Mouse (Mus musculus): ENCODE measurements around the gene Rptor. TPM values are rescaled to one million over a fixed set of nuclear protein-coding genes. Genes with fewer than 3 reads are reported as not detected.

Gene Rptor
- polyA plus RNA-seq, 1 experiment from 2014 or later: 13.2 TPM

- Histone ChIP-seq H3K27ac (no peak overlapping the region), H3K4me1 (replicated peaks; ENCODE audit: control insufficient read depth, insufficient read depth, low read length) (no peaks in the 10 kb centered on the region), H3K36me3 (replicated peaks; ENCODE audit: control insufficient read depth, insufficient read depth) (no peaks in the 10 kb centered on the region), H3K9me3 (ENCODE audit: control insufficient read depth, low read length) (no peaks in the 10 kb centered on the region), H3K27me3 (ENCODE audit: control insufficient read depth, insufficient read depth, low read length) (no peaks in the 10 kb centered on the region), H3K9ac (no peak overlapping the region), H3K4me2 (replicated peaks) (no peak overlapping the region), H3K4me3 (replicated peaks; ENCODE audit: low read length) (no peak overlapping the region)
- DNase-seq (ENCODE audit: low spot score) (no peak), ATAC-seq (ENCODE audit: low FRiP score) (no peak)
- 93% methylated on average over 3 of the region's 3 CpGs for WGBS
Observed at GRCm38 (mm10) chr11:119836326-119836725, 233.6 kb downstream of the Rptor start.

DNA sequence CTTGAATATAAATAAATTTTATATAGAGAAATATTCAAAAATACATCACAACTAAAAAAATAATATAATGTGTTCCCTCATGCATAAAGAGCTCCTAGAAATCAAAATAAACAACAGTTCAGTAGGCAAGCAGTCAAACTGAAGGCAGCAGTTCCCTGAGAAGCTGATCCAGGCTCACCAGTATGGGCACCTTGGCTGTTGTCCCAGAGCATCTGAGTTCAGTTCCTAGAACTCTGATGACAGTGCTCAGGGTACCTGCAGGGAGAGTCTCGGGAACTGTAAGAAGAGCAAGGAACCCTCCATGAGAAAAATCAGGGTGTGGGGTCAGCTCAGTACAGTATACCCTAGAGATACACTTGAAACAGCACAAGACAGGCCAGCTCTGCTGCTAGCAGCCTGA lies 235.1 kb downstream of the Rptor start:
- DNase-seq (ENCODE audit: low spot score) (no peak), ATAC-seq (ENCODE audit: low FRiP score) (no peak)
- H3K27me3 ChIP-seq (ENCODE audit: control insufficient read depth, insufficient read depth, low read length): no peaks in the 10 kb centered on the region
- no peak overlapping the region for H3K4me3 ChIP-seq (replicated peaks; ENCODE audit: low read length)
- H3K27ac ChIP-seq: no peak overlapping the region
- WGBS: 88% methylated on average over 1 of the region's 1 CpGs
- no peaks in the 10 kb centered on the region for H3K4me1 ChIP-seq (replicated peaks; ENCODE audit: control insufficient read depth, insufficient read depth, low read length)
- no peaks in the 10 kb centered on the region for H3K36me3 ChIP-seq (replicated peaks; ENCODE audit: control insufficient read depth, insufficient read depth)
- H3K9me3 ChIP-seq (ENCODE audit: control insufficient read depth, low read length): no peaks in the 10 kb centered on the region
- no peak overlapping the region for H3K9ac ChIP-seq
- no peak overlapping the region for H3K4me2 ChIP-seq (replicated peaks)

DNA sequence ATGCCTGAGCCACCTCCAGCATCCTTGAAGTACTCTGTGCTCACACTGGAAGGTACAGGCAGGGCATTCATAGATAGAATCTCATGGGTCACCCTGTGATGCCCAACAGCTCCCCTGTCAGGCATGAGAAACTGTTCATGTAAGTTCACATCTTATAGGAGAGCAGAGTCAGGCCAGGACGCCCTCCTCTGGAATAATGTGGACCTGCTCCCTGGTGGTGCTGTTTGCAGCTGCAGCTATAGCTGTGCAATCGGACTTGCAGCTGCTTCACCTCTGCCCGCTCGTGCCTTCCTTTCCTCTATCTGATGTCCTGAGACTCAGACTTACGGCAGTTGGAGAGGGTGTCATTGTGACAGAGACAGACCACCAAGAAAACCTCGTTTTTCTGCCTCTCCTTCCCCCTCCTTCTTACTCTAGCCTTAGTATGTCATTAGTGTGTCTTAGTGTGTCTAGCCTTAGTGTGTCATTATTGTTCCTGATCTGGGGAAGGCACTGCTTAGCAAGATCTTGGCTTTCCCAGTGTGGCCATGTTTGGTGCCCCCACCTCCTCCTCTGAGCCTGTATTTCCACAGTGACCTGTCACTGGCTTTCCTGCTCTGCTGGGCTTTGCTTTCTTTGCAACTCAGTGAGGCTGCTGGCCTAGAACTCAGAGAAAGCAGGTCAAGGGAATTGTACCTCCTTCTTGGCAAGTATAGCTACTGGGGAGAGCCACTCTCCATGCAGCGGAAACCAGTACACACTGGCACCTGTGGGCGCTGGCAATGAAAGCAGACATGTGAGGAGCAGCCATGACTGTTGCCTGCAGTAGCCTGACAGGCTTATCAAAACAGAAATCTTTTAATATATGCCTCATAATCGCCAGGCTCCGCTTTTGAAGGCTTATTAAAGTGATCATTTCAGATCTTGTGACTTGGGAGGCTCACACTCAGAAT lies 237.0 kb downstream of the Rptor start:
- H3K9ac ChIP-seq: no peak overlapping the region

DNA sequence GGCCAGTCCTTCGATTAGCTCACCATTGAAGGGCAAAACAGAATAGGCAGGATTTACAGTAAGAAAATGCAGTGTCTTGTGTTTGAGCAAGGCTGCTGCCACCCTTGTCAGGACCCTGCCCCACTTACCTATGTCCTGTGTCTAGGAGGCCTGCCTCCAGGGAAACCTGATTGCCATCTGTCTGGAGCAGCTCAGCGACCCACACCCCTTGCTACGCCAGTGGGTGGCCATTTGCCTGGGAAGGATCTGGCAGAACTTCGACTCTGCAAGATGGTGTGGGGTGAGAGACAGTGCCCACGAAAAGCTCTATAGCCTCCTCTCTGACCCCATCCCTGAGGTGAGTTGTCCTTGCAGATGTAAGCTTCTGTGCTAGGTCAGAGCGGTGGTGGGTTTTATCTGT lies 243.9 kb downstream of the Rptor start:
- Histone ChIP-seq H3K9me3 (ENCODE audit: control insufficient read depth, low read length) (no peaks in the 10 kb centered on the region), H3K4me1 (replicated peaks; ENCODE audit: control insufficient read depth, insufficient read depth, low read length) (no peaks in the 10 kb centered on the region; the same call in 1 of the 2 replicates), H3K36me3 (replicated peaks; ENCODE audit: control insufficient read depth, insufficient read depth) (peaks cover 46% of the 10 kb centered on the region), H3K27ac (no peak overlapping the region), H3K9ac (no peak overlapping the region), H3K4me3 (replicated peaks; ENCODE audit: low read length) (no peak overlapping the region), H3K4me2 (replicated peaks) (no peak overlapping the region), H3K27me3 (ENCODE audit: control insufficient read depth, insufficient read depth, low read length) (no peaks in the 10 kb centered on the region)
- no peak for ATAC-seq (ENCODE audit: low FRiP score)
- no peak for DNase-seq (ENCODE audit: low spot score)
- 93% methylated on average over 6 of the region's 6 CpGs for WGBS

More for the DNA sequence above, 237.0 kb downstream of the Rptor start:
- H3K27ac ChIP-seq: 0 out of 2 replicates have a peak overlapping the region, but pooled peaks have one; percentile 16
- no peak overlapping the region for H3K4me3 ChIP-seq (replicated peaks; ENCODE audit: low read length)
- 88% methylated on average over 10 of the region's 10 CpGs for whole genome bisulfite sequencing
- no peaks in the 10 kb centered on the region for H3K9me3 ChIP-seq (ENCODE audit: control insufficient read depth, low read length)
- DNase-seq (ENCODE audit: low spot score) (no peak), ATAC-seq (ENCODE audit: low FRiP score) (no peak)
- no peaks in the 10 kb centered on the region for H3K4me1 ChIP-seq (replicated peaks; ENCODE audit: control insufficient read depth, insufficient read depth, low read length)
- H3K36me3 ChIP-seq (replicated peaks; ENCODE audit: control insufficient read depth, insufficient read depth): peaks cover 13% of the 10 kb centered on the region
- no peaks in the 10 kb centered on the region for H3K27me3 ChIP-seq (ENCODE audit: control insufficient read depth, insufficient read depth, low read length)
- no peak overlapping the region for H3K4me2 ChIP-seq (replicated peaks)

GRCm38 (mm10) chr11:119847076-119847475 lies 244.4 kb downstream of the Rptor start:
- no peaks in the 10 kb centered on the region for H3K27me3 ChIP-seq (ENCODE audit: control insufficient read depth, insufficient read depth, low read length)
- no peaks in the 10 kb centered on the region for H3K9me3 ChIP-seq (ENCODE audit: control insufficient read depth, low read length)
- H3K27ac ChIP-seq: no peak overlapping the region
- H3K9ac ChIP-seq: no peak overlapping the region
- no peak for ATAC-seq (ENCODE audit: low FRiP score)
- H3K36me3 ChIP-seq (replicated peaks; ENCODE audit: control insufficient read depth, insufficient read depth): peaks cover 51% of the 10 kb centered on the region
- no peaks in the 10 kb centered on the region; the same call in 1 of the 2 replicates for H3K4me1 ChIP-seq (replicated peaks; ENCODE audit: control insufficient read depth, insufficient read depth, low read length)
- no peak for DNase-seq (ENCODE audit: low spot score)
- 89% methylated on average over 3 of the region's 3 CpGs for WGBS
- no peak overlapping the region for H3K4me2 ChIP-seq (replicated peaks)
- no peak overlapping the region for H3K4me3 ChIP-seq (replicated peaks; ENCODE audit: low read length)

DNA sequence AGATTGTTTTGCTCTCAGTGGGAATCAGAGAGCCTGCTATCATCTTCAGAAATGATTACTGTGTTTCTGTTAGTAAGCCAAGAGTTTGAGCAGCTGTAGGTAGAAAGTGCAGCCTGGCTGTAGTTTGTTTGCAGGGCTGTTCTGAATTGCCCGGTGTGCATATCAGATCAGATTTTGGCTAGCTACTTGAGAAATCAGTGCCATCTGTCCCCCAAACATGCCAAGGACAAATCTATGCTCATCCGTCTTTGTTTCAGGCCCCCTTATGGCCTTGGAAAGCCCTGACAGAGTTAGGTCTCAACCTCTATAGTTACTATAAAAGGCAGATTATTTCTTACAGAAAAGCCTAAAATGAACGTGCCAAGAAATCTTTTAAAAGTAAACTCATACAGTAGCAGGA lies 244.9 kb downstream of the Rptor start:
- no peaks in the 10 kb centered on the region; the same call in 1 of the 2 replicates for H3K4me1 ChIP-seq (replicated peaks; ENCODE audit: control insufficient read depth, insufficient read depth, low read length)
- H3K36me3 ChIP-seq (replicated peaks; ENCODE audit: control insufficient read depth, insufficient read depth): peaks cover 56% of the 10 kb centered on the region
- no peaks in the 10 kb centered on the region for H3K27me3 ChIP-seq (ENCODE audit: control insufficient read depth, insufficient read depth, low read length)
- H3K9ac ChIP-seq: no peak overlapping the region
- H3K4me2 ChIP-seq (replicated peaks): no peak overlapping the region
- H3K9me3 ChIP-seq (ENCODE audit: control insufficient read depth, low read length): no peaks in the 10 kb centered on the region
- DNase-seq (ENCODE audit: low spot score) (no peak), ATAC-seq (ENCODE audit: low FRiP score) (no peak)
- WGBS: 86% methylated on average over 3 of the region's 3 CpGs
- no peak overlapping the region for H3K27ac ChIP-seq
- no peak overlapping the region for H3K4me3 ChIP-seq (replicated peaks; ENCODE audit: low read length)

- ATAC-seq (ENCODE audit: low FRiP score): no peak
- H3K9me3 ChIP-seq (ENCODE audit: control insufficient read depth, low read length): no peaks in the 10 kb centered on the region
- 95% methylated on average over 5 of the region's 5 CpGs for WGBS
- H3K27ac ChIP-seq: no peak overlapping the region
- DNase-seq (ENCODE audit: low spot score): no peak
- H3K4me2 ChIP-seq (replicated peaks): no peak overlapping the region
- H3K27me3 ChIP-seq (ENCODE audit: control insufficient read depth, insufficient read depth, low read length): no peaks in the 10 kb centered on the region
- no peaks in the 10 kb centered on the region; the same call in 1 of the 2 replicates for H3K4me1 ChIP-seq (replicated peaks; ENCODE audit: control insufficient read depth, insufficient read depth, low read length)
- no peak overlapping the region for H3K9ac ChIP-seq
- H3K36me3 ChIP-seq (replicated peaks; ENCODE audit: control insufficient read depth, insufficient read depth): peaks cover 62% of the 10 kb centered on the region
- no peak overlapping the region for H3K4me3 ChIP-seq (replicated peaks; ENCODE audit: low read length)
Observed at GRCm38 (mm10) chr11:119848189-119848588, 245.5 kb downstream of the Rptor start.

- Histone ChIP-seq H3K4me2 (replicated peaks) (no peak overlapping the region), H3K9me3 (ENCODE audit: control insufficient read depth, low read length) (no peaks in the 10 kb centered on the region), H3K27ac (no peak overlapping the region), H3K4me1 (replicated peaks; ENCODE audit: control insufficient read depth, insufficient read depth, low read length) (no peaks in the 10 kb centered on the region), H3K36me3 (replicated peaks; ENCODE audit: control insufficient read depth, insufficient read depth) (peaks cover 62% of the 10 kb centered on the region), H3K4me3 (replicated peaks; ENCODE audit: low read length) (no peak overlapping the region), H3K27me3 (ENCODE audit: control insufficient read depth, insufficient read depth, low read length) (no peaks in the 10 kb centered on the region), H3K9ac (no peak overlapping the region)
- ATAC-seq (ENCODE audit: low FRiP score) (no peak), DNase-seq (ENCODE audit: low spot score) (no peak)
- WGBS: 69% methylated on average over 7 of the region's 7 CpGs
Observed at GRCm38 (mm10) chr11:119855999-119856398, 253.3 kb downstream of the Rptor start.

DNA sequence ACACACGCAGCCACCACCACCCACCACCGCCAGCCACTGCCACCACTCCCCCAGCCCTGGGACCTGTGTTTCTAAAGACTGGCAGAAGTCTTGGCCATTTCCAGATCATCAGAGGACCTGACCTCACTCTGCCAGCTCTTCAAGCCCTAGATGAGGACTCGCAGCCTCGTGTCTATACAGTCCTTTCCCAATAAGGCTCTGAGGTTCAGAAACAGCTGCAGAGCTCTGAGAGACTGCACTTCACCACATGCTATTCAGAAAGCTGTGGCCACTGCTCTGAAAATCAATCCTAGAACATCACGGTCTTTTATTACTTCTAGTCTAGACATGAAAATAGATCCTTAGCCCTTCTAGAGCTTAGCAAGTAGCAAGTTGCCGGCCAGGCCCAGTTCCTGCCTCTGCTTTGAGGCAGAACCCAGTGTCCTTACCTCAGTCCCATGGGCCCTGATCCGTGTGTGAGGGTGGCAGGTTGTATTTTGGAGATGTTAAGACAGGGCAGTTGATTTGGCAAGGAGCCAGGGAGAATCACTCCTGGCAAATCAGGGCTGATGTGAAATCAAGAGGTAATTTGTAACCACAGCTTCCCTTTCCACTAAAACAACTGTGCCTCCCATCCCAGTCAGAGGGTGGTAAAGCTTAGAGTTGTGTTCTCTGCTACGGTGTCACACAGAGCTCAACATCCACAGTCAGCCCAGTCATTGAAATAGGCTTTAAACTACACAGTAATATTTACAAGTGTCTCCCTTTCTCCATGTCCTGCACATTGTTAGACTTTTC lies 260.0 kb downstream of the Rptor start:
- ATAC-seq (ENCODE audit: low FRiP score) (no peak), DNase-seq (ENCODE audit: low spot score) (no peak)
- Histone ChIP-seq H3K27me3 (ENCODE audit: control insufficient read depth, insufficient read depth, low read length) (no peaks in the 10 kb centered on the region), H3K4me3 (replicated peaks; ENCODE audit: low read length) (no peak overlapping the region), H3K27ac (no peak overlapping the region), H3K9me3 (ENCODE audit: control insufficient read depth, low read length) (no peaks in the 10 kb centered on the region), H3K4me1 (replicated peaks; ENCODE audit: control insufficient read depth, insufficient read depth, low read length) (no peaks in the 10 kb centered on the region), H3K36me3 (replicated peaks; ENCODE audit: control insufficient read depth, insufficient read depth) (peaks cover 32% of the 10 kb centered on the region), H3K4me2 (replicated peaks) (no peak overlapping the region), H3K9ac (no peak overlapping the region)
- 81% methylated on average over 8 of the region's 8 CpGs for WGBS
